Mouse (Mus musculus) embryonic fibroblast, embryonic 13.5 days (primary cell): Measurements from ENCODE around the gene Pzp. TPM values are rescaled to one million over a fixed set of nuclear protein-coding genes. Genes with fewer than 3 reads are reported as not detected.

Experiments
- H3K27ac ChIP-seq: 2 replicates; pipeline ENCODE4 v1.5.1; 2012; ENCODE audit warnings: low read length, control low read depth, inconsistent platforms; ENCODE audit not compliant: insufficient read depth
- H3K4me1 ChIP-seq: 2 replicates; pipeline ENCODE4 v1.6.1; 2011; ENCODE audit warnings: low read length; ENCODE audit not compliant: control insufficient read depth, insufficient read depth
- H3K4me3 ChIP-seq: 2 replicates; pipeline ENCODE4 v1.5.1; 2011; ENCODE audit warnings: mild to moderate bottlenecking, control low read depth, low read length; ENCODE audit not compliant: insufficient read depth
- CTCF ChIP-seq: IDR thresholded peaks from 2 replicates; pipeline ENCODE4 v1.5.1; 2011; ENCODE audit warnings: mild to moderate bottlenecking, control low read depth, low read length, moderate library complexity, borderline replicate concordance; ENCODE audit not compliant: insufficient read depth
- POLR2A ChIP-seq: IDR thresholded peaks from 2 replicates; pipeline ENCODE4 v1.6.1; 2011; ENCODE audit warnings: low read depth, mild to moderate bottlenecking, control low read depth, low read length, moderate library complexity
- polyA plus RNA-seq: library from polyadenylated mRNA; stranded (reverse); fragments of >200 nt; gene quantifications from 2 replicates; pipeline ENCODE4 v1.2.4, GENCODE M21; 2011; ENCODE audit warnings: low read depth; ENCODE audit not compliant: missing spikeins, insufficient read length

Gene Pzp
- not detected in 2 replicates for polyA plus RNA-seq

GRCm38 (mm10) chr6:128526601-128527000 is at the start of gene Pzp:
TSS of gene Pzp (minus strand) at chr6:128526720.
- TF ChIP-seq CTCF, result no peak
- Histone ChIP-seq H3K4me3 (no peak within 1 kb of the TSS), H3K27ac (no peak within 1 kb of the TSS), H3K4me1 (no peaks in the 10 kb centered on the region)

GRCm38 (mm10) chr6:128566589-128566988 is 40.1 kb upstream of the Pzp start:
- TF ChIP-seq CTCF, result no peak
- TF ChIP-seq POLR2A, result no peak
- Histone ChIP-seq H3K27ac (no peak overlapping the region), H3K4me3 (no peak overlapping the region), H3K4me1 (no peaks in the 10 kb centered on the region)

DNA sequence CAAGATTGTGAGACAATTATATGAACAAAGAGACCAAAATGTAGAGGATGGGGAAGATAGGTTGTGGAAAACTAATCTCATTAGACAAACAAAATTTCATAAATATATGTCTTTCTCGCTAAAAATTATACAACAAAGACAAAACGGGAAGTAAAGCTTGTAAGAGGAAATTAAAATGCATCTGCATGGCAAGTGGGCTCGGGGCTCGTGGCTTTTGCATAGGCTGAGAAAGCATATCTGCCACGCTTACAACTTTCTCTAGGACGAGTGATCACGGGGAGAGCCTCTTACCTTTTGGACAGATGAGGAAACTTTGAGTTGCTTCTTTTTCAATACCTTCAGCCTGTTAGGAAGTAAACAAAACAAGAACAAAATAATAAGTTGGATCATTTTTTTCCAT is 27.5 kb upstream of the Pzp start:
- Histone ChIP-seq H3K4me3 (no peak overlapping the region), H3K27ac (no peak overlapping the region), H3K4me1 (no peaks in the 10 kb centered on the region)
- TF ChIP-seq CTCF, result no peak
- TF ChIP-seq POLR2A, result no peak

DNA sequence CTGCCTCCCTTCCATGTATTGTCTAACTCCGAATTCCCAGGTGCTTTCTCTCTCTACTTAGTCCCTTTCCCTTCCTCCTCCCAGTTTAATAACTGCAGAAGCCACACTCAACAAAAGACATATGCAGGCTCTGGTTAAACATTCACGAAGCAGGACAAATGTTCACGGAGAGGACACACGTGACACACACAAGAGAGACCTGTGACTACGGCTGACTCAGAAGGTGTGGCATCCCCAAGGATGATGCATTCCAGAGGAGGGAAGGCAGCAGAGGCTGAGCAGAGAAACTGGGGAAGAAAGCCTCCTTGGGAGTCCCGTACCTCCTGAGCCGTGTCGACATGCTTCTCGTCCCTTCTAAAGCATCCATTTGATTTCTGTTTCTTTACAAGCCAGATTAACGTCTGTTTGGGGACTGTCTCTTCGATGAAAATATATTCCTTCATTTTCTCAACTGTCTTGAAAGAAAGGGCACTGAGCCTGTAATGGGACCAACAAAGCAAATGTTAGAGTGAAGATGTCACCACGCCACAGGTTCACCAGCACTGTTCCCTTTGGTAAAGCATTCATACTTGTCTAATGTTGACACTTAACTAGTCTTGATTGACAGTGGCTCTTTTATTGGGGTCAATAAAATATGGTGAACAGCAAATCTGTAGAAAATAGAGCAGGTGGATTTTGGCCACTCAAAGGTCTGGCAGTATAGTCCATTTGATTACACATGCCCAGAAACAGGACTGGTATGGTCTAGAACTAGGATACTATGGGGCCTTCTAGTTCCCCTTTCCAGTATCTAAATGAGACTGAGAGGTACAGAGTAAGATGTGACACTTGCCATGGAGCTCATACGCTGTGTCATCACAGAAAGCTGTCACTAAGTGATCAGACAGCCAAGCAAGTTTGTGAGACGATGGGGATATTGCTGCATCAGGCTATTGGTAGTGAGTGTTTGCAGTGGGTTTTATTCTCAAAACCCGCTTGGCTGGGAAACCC is 23.2 kb upstream of the Pzp start:
- TF ChIP-seq POLR2A (no peak), CTCF (no peak)
- no peak overlapping the region for H3K4me3 ChIP-seq
- H3K4me1 ChIP-seq, result no peaks in the 10 kb centered on the region
- H3K27ac ChIP-seq, result no peak overlapping the region

DNA sequence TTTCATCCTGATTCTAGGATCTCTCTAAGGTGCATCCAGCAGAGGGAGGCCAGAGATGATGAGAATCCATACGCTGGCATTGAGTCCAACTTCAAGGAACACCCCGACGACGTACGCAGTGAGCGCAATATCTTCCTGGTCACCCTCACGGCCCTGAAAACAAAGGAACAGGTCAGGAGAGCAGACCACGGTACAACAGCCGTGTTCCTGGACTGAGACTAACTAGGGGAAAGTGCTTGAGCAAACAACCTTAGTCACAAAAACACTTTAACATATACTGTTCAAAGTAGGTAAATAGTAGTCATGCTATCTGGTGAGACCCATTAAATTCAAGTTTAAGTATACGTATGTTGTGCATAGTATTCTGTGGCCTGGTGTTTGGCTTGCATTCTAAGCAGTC is 22.0 kb upstream of the Pzp start:
- H3K4me3 ChIP-seq, result no peak overlapping the region
- H3K4me1 ChIP-seq, result no peaks in the 10 kb centered on the region
- TF ChIP-seq POLR2A (no peak), CTCF (no peak)
- H3K27ac ChIP-seq, result no peak overlapping the region

DNA sequence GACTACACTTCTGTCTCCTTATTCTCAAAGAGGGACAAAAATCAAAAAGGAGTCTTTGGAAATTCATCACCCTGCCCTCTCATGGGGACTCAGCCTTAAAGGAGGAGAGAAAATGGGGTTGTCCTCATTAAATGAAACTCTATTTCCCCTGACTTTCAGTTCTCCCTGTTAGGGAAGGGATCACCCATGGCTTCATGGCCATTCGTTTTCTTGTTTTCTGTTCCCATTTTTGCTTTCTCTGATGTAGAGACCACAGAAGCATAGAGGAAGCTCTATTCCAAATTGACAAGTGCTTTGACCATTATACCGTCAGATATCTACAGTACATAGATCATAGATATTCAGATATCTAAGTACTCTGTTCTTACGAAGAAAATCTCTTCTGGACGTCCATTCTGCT is 18.9 kb upstream of the Pzp start:
- no peak for TF ChIP-seq CTCF
- no peak for TF ChIP-seq POLR2A
- no peaks in the 10 kb centered on the region for H3K4me1 ChIP-seq
- no peak overlapping the region for H3K27ac ChIP-seq
- H3K4me3 ChIP-seq, result no peak overlapping the region

GRCm38 (mm10) chr6:128543226-128543625 is 16.7 kb upstream of the Pzp start:
- H3K4me1 ChIP-seq, result no peaks in the 10 kb centered on the region
- no peak overlapping the region for H3K4me3 ChIP-seq
- TF ChIP-seq POLR2A (no peak), CTCF (no peak)
- H3K27ac ChIP-seq, result no peak overlapping the region

DNA sequence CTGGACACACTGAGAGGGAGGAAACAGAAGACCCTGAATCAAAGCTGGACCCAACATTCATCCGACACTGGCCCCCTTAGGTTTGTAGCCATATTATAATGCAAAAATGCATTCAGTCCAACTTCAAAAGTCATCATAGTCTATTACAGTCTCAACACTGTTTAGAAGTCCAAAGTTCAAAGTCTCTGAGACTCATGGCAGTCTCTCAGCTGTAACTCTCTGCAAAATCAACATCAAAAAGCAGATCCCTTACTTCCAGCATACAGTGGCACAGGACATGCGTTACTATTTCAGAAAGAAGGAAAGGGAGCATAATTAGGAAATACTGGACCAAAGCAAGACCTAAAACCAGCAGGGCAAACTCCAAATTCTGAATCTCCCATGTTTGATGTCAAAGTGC is 8.7 kb upstream of the Pzp start:
- Histone ChIP-seq H3K27ac (no peak overlapping the region), H3K4me3 (no peak overlapping the region), H3K4me1 (no peaks in the 10 kb centered on the region)
- no peak for TF ChIP-seq POLR2A
- no peak for TF ChIP-seq CTCF

GRCm38 (mm10) chr6:128533296-128533695 is 6.8 kb upstream of the Pzp start:
- Histone ChIP-seq H3K4me1 (no peaks in the 10 kb centered on the region), H3K4me3 (no peak overlapping the region), H3K27ac (no peak overlapping the region)
- TF ChIP-seq CTCF (no peak), POLR2A (no peak)

GRCm38 (mm10) chr6:128532701-128533100 is 6.2 kb upstream of the Pzp start:
- Histone ChIP-seq H3K27ac (no peak overlapping the region), H3K4me3 (no peak overlapping the region), H3K4me1 (no peaks in the 10 kb centered on the region)
- no peak for TF ChIP-seq POLR2A
- TF ChIP-seq CTCF, result no peak
